Mouse (Mus musculus) hindbrain, postnatal 0 days (tissue): ENCODE measurements around the gene Trpv1. TPM values are rescaled to one million over a fixed set of nuclear protein-coding genes. Genes with fewer than 3 reads are reported as not detected.

Experiments
- ATAC-seq: fragments of 200-750 bp; cut with Nextera tagmentation; 2 replicates; pipeline ENCODE4 v1.8.0; 2017; ENCODE audit warnings: mild to moderate bottlenecking, moderate TSS enrichment, moderate library complexity
- DNase-seq: peaks from one replicate; pipeline ENCODE4 v3.0.0-alpha.2; 2015; ENCODE audit warnings: low spot score
- H3K27ac ChIP-seq: fragments of 300-500 bp; sonication (generic); 2 replicates; pipeline ENCODE4 v1.5.1; 2014; ENCODE audit warnings: mild to moderate bottlenecking
- H3K27me3 ChIP-seq: fragments of 300-500 bp; sonication (generic); 2 replicates; pipeline ENCODE4 v1.6.1; 2014; ENCODE audit warnings: low read length, mixed read lengths; ENCODE audit not compliant: insufficient read depth
- H3K36me3 ChIP-seq: fragments of 300-500 bp; sonication (generic); 2 replicates; pipeline ENCODE4 v1.6.1; 2014; ENCODE audit warnings: low read length, mixed read lengths; ENCODE audit not compliant: insufficient read depth
- H3K4me1 ChIP-seq: fragments of 300-500 bp; sonication (generic); 2 replicates; pipeline ENCODE4 v1.6.1; 2014; ENCODE audit warnings: antibody characterized with exemption, low read length, mixed read lengths; ENCODE audit not compliant: insufficient read depth
- H3K4me2 ChIP-seq: fragments of 300-500 bp; sonication (generic); 2 replicates; pipeline ENCODE4 v1.6.1; 2014; ENCODE audit warnings: low read depth, mild to moderate bottlenecking, low read length, moderate library complexity, mixed read lengths
- H3K4me3 ChIP-seq: fragments of 300-500 bp; sonication (generic); 2 replicates; pipeline ENCODE4 v1.5.1; 2014; ENCODE audit warnings: low read length
- H3K9ac ChIP-seq: fragments of 300-500 bp; sonication (generic); replicated peaks from 2 replicates; pipeline ENCODE4 v1.6.1; 2014; ENCODE audit warnings: mild to moderate bottlenecking, low read length, moderate library complexity, mixed read lengths
- H3K9me3 ChIP-seq: fragments of 300-500 bp; sonication (generic); 2 replicates; pipeline ENCODE4 v1.6.1; 2016; ENCODE audit warnings: low read length, mixed read lengths
- CTCF ChIP-seq: IDR thresholded peaks from 2 replicates; pipeline ENCODE4 v1.5.1; 2016; ENCODE audit warnings: antibody characterized with exemption, control low read depth, low read depth
- WGBS: fragments of 180-500 bp; shearing (Covaris S2); extraction: QIAGEN DNeasy Blood & Tissue Kit; methylation state at CpG from one replicate; pipeline ENCODE4 v1.1.7; 2014; 5-methylcytosine and 5-hydroxymethylcytosine counted together
- polyA plus RNA-seq: library from polyadenylated mRNA; unstranded; fragments of >200 nt; fragmentation: Nextera tagmentation; extraction: Ambion mirVana; gene quantifications from 2 replicates; pipeline ENCODE4 v1.2.1, GENCODE M21; 2015
- total RNA-seq: library from RNA; depleted of rRNA; stranded (reverse); fragments of >200 nt; gene quantifications from 2 replicates; pipeline ENCODE4 v1.2.3, GENCODE M21; 2014

Trpv1 gene
- total and polyA plus RNA-seq, 2 experiments from 2014 or later = 0.29 to 0.63 TPM

DNA sequence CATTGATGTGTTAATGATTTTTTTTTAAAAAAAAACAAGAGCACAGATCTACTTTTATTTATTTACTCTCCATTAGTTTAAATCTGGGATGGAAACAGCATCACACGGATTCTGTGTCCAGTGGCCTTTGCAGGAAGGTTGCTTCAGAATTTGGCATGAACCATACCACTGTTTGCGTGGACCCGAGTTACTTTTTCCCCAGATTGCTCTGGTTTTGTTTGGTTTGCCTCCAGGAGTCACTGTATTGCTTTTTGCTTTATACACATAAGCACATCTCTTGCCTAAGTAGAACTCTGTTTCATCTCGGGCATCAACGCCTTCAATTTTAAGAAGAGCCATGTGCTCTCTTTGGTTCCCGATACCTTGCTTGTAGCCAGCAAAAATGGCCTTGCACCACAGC is 8.2 kb upstream of the Trpv1 start:
- no peaks in the 10 kb centered on the region for H3K27me3 ChIP-seq
- H3K9ac ChIP-seq = no peak overlapping the region
- H3K4me3 ChIP-seq = no peak overlapping the region
- no peak for DNase-seq
- H3K9me3 ChIP-seq = no peaks in the 10 kb centered on the region
- 92% methylated on average over 6 of the region's 6 CpGs for WGBS
- no peak overlapping the region for H3K4me2 ChIP-seq
- TF ChIP-seq CTCF = no peak
- H3K4me1 ChIP-seq = no peaks in the 10 kb centered on the region
- H3K36me3 ChIP-seq = no peaks in the 10 kb centered on the region
- no peak for ATAC-seq
- H3K27ac ChIP-seq = no peak overlapping the region

DNA sequence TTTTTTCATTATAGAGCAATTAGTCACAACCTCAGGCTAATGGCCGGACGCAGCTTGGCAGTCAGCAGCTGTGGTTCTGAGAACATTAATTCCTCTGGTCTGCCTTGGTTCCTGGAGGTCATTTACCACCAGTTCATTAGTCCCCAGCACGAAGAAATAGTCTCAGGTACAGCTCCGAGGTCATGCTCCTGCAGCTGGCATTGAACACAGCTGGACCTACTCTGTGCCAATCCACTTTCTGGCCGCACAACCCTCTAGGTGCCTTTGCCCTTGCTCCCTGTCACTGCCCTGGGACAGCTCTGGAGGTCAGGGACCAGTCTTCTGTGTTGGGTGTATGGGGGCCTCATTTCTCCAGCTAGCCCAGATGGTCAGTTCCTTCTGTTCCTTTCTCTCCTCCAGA is 5.2 kb upstream of the Trpv1 start:
- no peaks in the 10 kb centered on the region for H3K36me3 ChIP-seq
- DNase-seq = no peak
- ATAC-seq = no peak

DNA sequence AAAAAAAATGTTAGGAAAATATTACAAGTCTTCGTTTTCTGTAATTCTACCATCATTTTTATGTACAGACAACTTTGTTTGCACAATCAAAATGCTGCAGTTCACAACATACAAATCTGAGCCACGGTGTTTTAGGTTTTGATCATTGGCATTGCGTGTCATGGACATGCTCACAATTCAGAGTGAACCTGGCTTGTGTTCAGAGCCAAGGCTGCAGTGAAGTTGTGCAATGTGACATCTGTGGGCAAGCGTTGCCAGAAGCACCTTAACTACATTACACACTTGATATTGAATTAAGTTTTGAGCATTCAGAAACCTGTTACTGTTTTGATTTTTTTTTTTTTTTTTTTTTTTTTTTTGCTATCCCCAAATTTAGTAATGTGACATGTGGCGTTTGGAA is 4.0 kb upstream of the Trpv1 start:
- no peak overlapping the region for H3K4me3 ChIP-seq
- DNase-seq = no peak
- ATAC-seq = no peak
- WGBS = 86% methylated on average over 5 of the region's 5 CpGs
- no peak for TF ChIP-seq CTCF
- no peaks in the 10 kb centered on the region for H3K36me3 ChIP-seq
- no peak overlapping the region for H3K4me2 ChIP-seq
- no peaks in the 10 kb centered on the region for H3K4me1 ChIP-seq
- no peaks in the 10 kb centered on the region for H3K27me3 ChIP-seq
- H3K9me3 ChIP-seq = no peaks in the 10 kb centered on the region
- no peak overlapping the region for H3K27ac ChIP-seq
- no peak overlapping the region for H3K9ac ChIP-seq

More for the DNA sequence above, 5.2 kb upstream of the Trpv1 start:
- no peaks in the 10 kb centered on the region for H3K27me3 ChIP-seq
- no peak overlapping the region for H3K4me2 ChIP-seq
- TF ChIP-seq CTCF = no peak
- no peaks in the 10 kb centered on the region for H3K4me1 ChIP-seq
- no peaks in the 10 kb centered on the region for H3K9me3 ChIP-seq
- no peak overlapping the region for H3K27ac ChIP-seq
- H3K4me3 ChIP-seq = no peak overlapping the region
- no peak overlapping the region for H3K9ac ChIP-seq
- 78% methylated on average over 5 of the region's 5 CpGs for WGBS

DNA sequence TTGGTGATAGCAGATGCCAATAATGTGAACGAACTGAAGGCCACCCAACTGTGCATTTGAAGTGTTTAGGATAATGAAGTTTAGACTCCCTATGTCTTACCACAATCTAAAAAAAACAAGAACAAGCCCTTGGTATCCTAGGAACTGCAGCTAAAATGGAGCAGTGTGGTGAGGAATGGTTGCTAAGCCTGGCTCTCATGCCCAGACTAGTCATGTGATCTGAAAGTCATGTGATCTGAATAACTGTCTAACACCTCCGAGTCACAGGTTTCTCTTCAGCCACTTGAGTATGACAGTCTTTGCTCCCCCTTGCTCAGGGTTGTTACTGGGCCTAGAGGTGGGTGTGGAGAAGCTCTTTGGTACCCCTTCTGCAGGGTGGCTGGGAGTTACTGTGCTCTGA is 1.6 kb upstream of the Trpv1 start:
- H3K4me2 ChIP-seq = no peak overlapping the region

DNA sequence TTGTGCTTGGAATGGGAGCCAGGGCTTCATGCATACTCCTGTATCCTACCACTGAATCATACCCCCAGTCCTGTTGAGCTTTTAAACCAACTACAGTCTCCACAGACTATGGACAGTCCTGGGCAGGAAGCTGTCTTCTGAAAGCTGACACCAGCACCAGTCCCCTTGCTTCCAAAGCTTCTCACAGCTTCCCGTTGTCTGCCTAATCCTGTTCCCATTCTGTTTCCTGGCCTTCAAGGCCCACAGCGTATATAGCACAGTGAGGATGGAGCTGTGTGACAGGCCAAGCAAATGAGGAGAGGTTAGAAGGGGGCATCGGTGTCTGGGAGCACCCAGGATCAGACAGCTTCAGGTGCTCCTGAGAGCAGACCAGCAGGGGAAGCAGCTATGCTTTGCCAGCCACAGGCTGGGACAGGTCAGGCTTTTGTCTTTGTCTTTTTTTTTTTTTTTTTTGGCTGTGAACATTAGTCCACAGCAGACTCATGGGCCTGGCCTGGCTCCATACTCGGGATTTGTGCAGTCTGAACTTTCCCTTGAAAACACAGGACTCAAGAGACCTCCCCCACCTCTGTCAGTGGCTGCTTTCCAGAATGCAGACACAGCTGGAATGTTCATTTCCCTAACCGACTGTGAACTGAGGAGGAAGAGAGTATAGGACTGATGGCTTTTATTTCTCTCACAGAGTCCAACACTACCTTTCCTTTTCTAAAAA is 2.1 kb downstream of the Trpv1 start:
- no peaks in the 10 kb centered on the region for H3K9me3 ChIP-seq
- ATAC-seq (peak; percentile 57; the same call in 1 of the 2 replicates), DNase-seq (peak; percentile 68)
- 23% methylated on average over 5 of the region's 5 CpGs for WGBS
- H3K9ac ChIP-seq = no peak overlapping the region
- H3K4me1 ChIP-seq = 0 out of 2 replicates have a peak, but pooled peaks cover 6% of the 10 kb centered on the region
- no peak for TF ChIP-seq CTCF
- no peaks in the 10 kb centered on the region for H3K27me3 ChIP-seq
- no peak overlapping the region for H3K4me3 ChIP-seq
- peak overlapping the region; percentile 42; the same call in 1 of the 2 replicates for H3K27ac ChIP-seq
- no peak overlapping the region for H3K4me2 ChIP-seq
- no peaks in the 10 kb centered on the region for H3K36me3 ChIP-seq

More for the DNA sequence above, 1.6 kb upstream of the Trpv1 start:
- ATAC-seq (no peak), DNase-seq (no peak)
- no peaks in the 10 kb centered on the region for H3K9me3 ChIP-seq
- H3K4me1 ChIP-seq = 0 out of 2 replicates have a peak, but pooled peaks cover 6% of the 10 kb centered on the region
- no peak overlapping the region for H3K4me3 ChIP-seq
- 65% methylated on average over 2 of the region's 2 CpGs for whole genome bisulfite sequencing
- no peak overlapping the region for H3K27ac ChIP-seq
- no peak overlapping the region for H3K9ac ChIP-seq
- H3K27me3 ChIP-seq = no peaks in the 10 kb centered on the region
- no peaks in the 10 kb centered on the region for H3K36me3 ChIP-seq
- TF ChIP-seq CTCF = no peak

DNA sequence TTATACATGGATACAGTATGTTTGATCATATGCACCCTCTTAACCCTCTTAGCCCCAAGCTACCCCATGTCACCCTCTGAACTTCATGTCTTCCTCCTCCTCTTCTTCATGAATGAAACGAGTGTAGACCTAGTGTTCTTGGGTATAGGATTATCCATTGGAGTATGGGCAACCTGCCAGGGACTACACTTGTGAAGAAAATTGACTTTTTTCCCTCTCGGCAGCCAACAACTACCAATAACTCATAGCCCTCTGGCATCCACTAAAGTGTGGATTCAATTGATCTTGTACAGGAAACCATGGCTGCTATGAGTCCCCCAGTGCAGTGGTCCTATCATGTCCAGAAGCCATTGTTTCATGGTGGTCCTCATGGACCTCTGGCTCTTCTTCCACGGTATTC is 2.6 kb downstream of the Trpv1 start:
- H3K36me3 ChIP-seq = no peaks in the 10 kb centered on the region
- no peak overlapping the region for H3K27ac ChIP-seq
- no peak overlapping the region for H3K4me2 ChIP-seq
- no peak for DNase-seq
- H3K9me3 ChIP-seq = no peaks in the 10 kb centered on the region
- no peak overlapping the region for H3K4me3 ChIP-seq
- no peaks in the 10 kb centered on the region for H3K27me3 ChIP-seq
- H3K4me1 ChIP-seq = 0 out of 2 replicates have a peak, but pooled peaks cover 6% of the 10 kb centered on the region
- WGBS = 57% methylated on average over 3 of the region's 3 CpGs
- ATAC-seq = no peak
- TF ChIP-seq CTCF = no peak
- H3K9ac ChIP-seq = no peak overlapping the region

DNA sequence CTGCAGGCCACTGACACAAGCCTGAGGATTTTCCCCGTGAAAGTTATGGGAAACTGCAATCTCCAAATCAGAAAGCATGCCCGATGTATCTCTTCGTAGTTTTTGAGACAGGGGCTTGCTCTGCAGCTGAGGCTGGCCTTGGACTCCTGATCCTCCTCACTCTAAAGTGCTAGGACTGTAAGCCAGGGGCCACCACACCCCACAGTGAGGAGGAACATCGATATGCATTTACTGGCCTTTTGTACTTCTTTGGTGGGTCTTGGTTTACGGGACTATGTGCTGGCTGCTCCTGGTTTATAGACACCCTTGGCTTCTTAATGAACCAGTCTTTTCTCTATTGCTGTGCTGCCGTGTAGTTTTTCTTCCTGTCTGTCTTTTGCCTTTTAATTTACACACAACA is 8.1 kb downstream of the Trpv1 start:
- Histone ChIP-seq H3K27ac (no peak overlapping the region), H3K27me3 (no peaks in the 10 kb centered on the region), H3K36me3 (no peaks in the 10 kb centered on the region), H3K9me3 (no peaks in the 10 kb centered on the region), H3K9ac (no peak overlapping the region), H3K4me1 (0 out of 2 replicates have a peak, but pooled peaks cover under 1% of the 10 kb centered on the region), H3K4me3 (no peak overlapping the region), H3K4me2 (no peak overlapping the region)
- WGBS = 81% methylated on average over 6 of the region's 6 CpGs
- no peak for ATAC-seq
- no peak for TF ChIP-seq CTCF
- no peak for DNase-seq
